Mouse (Mus musculus) granulocyte monocyte progenitor cell, adult 5-6 weeks (primary cell): ENCODE measurements around the gene Xpc. TPM values are rescaled to one million over a fixed set of nuclear protein-coding genes. Genes with fewer than 3 reads are reported as not detected.

ENCODE experiments used
- ATAC-seq: replicated peaks from 2 replicates; pipeline ENCODE4 v1.8.0; 2016; ENCODE audit warnings: mild to moderate bottlenecking, moderate TSS enrichment, inconsistent platforms; ENCODE audit not compliant: poor library complexity, severe bottlenecking
- total RNA-seq, 2 experiments: library from RNA; stranded (forward) in 1 of 2; stranded (reverse) in 1 of 2; fragments of 200-712, 200-1000 nt in 1 of 2; fragments of >200 nt in 1 of 2; fragmentation: Nextera tagmentation in 1 of 2; gene quantifications; 2 replicates each; pipeline ENCODE4 v1.2.3; 2014 to 2017

Xpc gene
- total RNA-seq (2014; fragmentation: Nextera tagmentation) (38.4 TPM in 2 replicates), total RNA-seq (2017) (63.3 and 64.4 TPM in 2 replicates)

- peak; percentile 91 for ATAC-seq
Observed at GRCm38 (mm10) chr6:91515545-91516449, at the start of gene Xpc, which contains the start of gene Lsm3. Gene Xpc, minus strand, starts transcription at chr6:91515888. Gene Lsm3, plus strand, starts transcription at chr6:91515928.

- no peak for ATAC-seq
Observed at GRCm38 (mm10) chr6:91563031-91563430, 47.3 kb upstream of the Xpc start.

DNA sequence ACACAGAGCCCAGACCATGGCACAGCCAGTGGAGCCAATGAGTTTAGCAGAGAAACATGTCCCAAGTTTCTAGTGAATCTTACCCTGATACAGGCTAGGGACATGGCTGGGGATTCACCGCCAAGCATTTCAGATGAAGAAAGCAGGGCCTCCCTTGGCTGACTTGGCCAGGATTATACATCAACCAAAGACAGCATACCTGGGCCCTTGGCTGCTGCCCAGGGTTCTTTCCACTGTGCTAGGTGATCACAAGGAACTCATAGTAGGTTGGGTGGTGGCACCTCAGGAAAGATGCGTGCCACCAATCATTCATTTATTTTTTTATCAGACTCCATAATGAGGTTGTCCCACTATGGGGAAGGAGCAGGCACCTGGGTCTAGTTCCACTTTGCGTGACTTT lies 44.5 kb upstream of the Xpc start:
- ATAC-seq: no peak

DNA sequence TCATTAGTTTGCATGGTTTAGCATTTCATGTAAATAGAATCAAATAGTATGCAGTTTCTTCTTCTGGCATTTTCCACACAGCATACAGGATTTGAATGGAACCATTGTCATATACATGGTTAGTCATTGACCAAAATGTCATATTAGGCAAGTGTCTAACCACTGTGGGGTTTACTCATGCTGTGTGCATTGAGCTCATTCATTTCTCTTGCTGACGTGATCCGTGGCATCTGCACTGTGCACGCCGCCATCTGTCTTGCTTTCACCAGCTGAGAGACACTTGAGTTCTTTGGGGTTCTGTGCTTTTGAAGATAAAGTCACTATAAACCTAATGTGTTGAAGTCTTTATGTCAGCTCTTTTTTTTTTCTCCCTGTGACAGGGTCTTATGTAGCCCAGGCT lies 43.7 kb upstream of the Xpc start:
- no peak for ATAC-seq

DNA sequence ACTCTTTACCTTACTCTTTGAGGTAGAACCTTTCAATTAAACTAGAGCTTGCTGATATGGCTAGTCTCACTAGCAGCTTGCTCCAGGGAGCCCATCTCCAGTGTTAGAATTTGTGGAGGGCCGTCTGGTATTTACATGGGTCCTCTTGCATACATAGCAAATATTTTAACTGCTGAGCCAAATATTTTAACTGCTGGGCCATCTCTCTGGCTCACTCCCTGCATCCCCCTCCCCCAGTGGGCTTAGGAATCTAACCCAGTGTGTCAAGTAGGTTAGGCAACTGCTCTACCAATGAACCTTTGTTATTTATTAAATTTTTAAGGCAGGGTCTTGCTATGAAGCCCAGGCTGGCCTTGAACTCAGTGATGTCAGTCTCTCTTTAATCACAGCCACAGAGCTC lies 42.9 kb upstream of the Xpc start:
- no peak for ATAC-seq

DNA sequence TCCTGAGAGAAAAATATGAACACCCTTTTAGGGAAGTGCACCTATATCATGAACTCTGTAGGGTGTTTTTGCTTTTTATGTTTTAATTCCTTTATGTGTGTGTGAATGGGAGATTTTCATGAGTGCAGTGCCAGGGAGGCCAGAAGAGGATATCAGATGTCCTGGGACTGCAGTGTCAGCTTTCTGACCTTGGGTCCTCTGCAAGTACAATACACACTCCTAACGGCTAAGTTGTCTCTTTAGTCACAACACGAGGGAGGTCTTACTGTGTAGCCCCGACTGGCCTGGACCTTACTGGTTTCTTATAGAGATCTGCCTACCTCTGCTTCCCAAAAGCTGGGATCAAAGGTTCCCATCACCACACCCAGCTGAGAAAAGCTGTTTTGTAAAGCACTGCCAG lies 37.0 kb upstream of the Xpc start:
- no peak for ATAC-seq

- ATAC-seq: no peak
Observed at GRCm38 (mm10) chr6:91551671-91552070, 36.0 kb upstream of the Xpc start.

GRCm38 (mm10) chr6:91549621-91550020 lies 33.9 kb upstream of the Xpc start:
- no peak for ATAC-seq

- no peak for ATAC-seq
Observed at GRCm38 (mm10) chr6:91547313-91547712, 31.6 kb upstream of the Xpc start.

DNA sequence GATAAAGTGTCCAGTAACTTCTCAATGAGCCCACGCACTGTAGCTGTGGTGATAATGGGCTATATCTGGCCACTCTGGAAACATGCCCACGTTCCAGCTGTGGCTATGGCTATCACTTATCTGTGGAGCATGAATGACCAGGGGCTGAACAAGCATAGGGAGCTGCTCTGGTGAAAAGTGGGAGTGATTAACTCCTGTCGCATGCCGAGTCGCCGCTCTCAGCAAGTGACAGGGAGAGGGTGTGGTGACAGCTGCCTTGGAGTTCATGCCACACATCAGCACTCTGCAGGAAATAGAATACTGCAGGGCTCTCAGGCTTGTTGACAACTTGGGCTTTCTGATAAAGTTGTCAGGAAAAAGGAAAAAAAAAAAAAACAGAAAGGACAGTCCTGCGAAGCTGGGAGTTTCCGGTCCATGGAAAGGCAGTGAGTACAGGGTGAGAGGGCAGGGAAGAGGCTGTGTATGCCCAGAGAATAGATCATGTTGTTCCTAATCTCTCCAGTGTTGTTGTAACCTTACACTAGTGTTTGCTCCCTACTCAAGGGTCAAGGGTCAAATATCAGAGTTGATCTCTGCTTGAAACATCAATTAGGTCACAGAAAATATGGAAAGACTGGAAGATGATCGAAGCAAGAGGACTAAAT lies 30.7 kb upstream of the Xpc start:
- no peak for ATAC-seq

DNA sequence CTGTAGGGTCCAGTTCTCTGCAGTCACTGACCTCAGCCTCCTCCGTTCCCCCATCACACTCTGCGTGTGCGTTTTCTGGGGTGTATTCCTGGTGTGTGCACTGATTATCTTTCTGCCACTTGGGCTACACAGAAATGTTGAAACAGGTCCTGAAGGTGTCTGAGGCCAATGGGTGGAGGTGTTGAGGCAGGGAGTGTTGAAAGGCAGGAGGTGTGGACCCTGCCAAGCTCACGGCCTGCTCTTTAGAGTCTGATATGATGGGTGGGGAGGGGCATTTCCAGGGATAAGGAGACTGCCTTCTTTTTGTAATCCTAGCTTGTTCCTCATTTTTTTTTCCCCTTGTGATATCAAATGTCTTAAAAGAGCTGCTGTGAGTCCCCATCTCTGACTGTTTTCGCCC lies 27.4 kb upstream of the Xpc start:
- no peak for ATAC-seq

DNA sequence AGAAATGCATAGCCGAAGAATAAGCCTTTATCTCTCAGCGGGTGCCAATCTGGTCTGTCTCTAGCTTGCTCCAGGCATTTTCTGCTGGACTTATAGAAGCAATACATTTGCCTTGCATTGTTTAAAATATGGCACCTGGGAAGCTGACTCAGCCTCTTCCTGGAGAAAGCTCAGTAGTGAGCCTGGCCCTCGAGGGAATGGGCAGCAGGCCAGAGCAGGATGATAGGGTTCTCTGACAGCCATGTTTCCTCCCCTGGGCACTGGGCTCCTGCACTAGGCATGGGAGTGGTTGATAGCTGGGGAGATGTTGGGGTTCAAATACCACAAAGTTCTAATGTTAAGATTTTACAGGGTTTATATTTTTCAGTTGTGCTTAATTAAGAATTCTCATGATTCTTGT lies 25.6 kb upstream of the Xpc start:
- no peak for ATAC-seq

DNA sequence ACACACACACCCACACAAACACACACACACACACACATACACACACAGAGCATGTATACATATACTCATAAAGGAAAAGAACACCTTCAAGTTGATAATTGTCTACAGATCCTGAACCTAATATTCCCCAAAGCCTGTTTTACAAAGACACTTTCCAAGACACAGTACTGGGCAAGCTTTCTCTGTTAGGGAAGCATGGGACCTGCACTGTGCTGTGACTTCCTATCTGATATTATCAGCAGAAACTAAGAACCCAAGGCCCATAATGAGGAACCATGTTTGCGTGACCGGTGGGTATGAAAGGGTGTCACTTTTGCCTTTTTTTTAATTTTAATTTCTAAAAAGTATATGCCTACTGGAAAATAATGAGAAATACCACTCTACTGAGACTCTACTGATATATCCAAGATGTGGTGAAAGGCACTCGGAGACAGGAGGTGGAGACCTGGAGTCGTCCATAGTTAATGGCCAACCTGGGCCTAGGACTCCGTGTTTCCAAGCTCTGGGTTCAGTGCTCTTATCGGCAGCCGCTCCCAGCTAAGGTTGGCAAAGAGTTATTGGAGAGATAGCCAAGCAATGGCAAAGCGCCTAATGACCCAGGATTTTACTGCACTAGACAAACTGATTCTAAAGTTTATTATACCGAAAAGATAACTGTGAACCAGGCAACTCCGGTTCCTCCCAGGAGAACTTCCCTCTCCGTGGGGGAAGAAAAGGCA lies 20.5 kb upstream of the Xpc start:
- ATAC-seq: no peak

- no peak for ATAC-seq
Observed at GRCm38 (mm10) chr6:91535231-91535630, 19.5 kb upstream of the Xpc start.

DNA sequence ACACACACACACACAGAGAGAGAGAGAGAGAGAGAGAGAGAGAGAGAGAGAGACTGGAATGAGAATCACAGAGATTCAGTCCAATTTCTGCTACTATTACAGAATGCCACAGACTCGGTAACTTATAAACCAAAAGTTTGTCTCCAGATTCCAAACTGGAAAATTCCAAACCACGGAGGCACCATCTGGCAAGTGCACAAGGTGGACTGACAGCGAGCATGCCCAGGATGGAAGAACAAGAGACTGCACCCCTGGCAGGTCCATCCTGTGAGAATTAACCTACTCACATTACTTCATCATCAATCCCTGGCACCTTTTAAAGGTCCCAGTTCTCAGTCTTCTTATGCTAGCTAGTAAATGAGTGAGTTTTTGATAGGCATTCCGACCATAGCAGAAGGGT lies 18.6 kb upstream of the Xpc start:
- no peak for ATAC-seq

DNA sequence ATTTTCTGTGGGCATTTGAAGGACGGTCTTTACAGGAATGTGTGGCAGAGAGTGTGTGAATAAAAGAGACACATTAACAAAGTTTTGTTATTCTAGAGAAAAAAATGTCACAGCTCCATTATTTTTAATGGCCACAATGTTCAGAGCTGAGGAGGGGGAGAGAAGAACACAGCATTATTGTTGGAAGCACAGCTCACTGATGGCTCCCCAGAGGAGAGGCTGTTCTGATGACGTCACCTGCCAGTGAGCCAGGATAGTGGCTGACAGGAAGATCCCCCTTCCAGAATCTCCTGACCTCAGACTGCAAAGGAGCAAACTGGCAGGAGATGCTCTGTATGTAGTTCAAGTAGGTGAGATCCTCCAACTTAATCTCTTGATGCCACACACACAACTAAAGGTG lies 18.1 kb upstream of the Xpc start:
- ATAC-seq: no peak

DNA sequence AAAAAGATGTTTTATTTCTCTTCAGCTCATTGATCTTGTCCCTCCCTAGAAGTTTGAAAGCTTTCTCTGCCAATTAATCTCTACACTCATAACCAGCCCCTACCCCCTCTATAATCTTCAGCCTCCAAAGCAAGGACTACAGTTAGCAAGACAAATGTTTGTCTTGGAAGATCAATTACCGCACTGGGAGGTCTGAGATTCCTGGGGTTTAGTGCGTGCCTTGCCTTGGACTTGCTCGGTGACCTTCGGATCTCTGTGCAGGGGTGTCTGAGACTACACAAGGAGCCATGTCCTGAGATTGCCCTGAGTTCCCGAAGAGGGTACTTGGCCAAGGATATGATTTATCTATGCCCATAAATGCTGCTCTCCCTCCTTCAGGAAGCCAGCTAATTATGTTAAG lies 17.7 kb upstream of the Xpc start:
- ATAC-seq: no peak

DNA sequence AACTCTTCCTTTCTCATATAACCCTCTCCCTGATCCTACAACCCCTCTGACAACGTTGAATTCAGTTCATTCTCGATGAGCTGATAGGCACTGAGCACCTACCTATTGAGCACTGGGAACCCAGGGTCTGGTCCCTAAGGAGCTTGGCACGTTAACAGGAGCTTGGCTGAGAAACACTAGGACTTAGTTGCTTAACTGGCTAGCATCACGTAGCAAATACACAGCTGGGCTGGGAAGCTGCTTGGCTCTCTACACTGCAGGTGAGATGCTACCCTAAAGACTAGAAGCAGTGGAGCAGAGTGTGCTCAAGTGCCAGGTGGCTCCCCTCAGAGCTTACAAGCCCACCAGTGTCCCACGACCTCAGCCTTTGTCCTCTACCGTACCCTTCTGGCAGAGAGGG lies 17.0 kb upstream of the Xpc start:
- ATAC-seq: no peak

DNA sequence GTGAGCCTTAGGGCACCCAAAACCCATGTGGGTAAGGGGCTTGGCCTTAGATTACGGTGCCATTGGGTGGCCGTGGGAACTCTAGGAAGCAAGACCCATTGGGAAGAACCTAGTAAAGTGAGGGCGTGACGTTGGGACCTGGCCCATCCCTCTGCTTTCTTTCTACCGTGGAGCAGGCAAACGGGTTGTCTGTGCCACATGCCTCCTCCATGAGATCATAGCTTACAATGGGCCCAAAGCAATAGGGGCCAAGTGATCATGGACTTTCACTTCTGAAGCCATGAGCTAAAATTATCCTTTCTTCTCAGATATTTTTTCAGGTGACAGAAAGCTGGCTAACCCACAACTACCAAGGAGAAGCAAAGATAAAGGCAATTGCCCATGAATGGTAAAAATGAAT lies 15.6 kb upstream of the Xpc start:
- ATAC-seq: no peak

- no peak for ATAC-seq
Observed at GRCm38 (mm10) chr6:91530673-91531072, 15.0 kb upstream of the Xpc start.

GRCm38 (mm10) chr6:91528265-91528664 lies 12.6 kb upstream of the Xpc start:
- ATAC-seq: no peak
